Mouse (Mus musculus) olfactory bulb, adult 2 months (tissue): ENCODE results near the gene Ap2b1. TPM values are rescaled to one million over a fixed set of nuclear protein-coding genes. Genes with fewer than 3 reads are reported as not detected.

Experiments used
- H3K27ac ChIP-seq: fragments of 200-500 bp; 2 replicates; pipeline ENCODE4 v1.5.1; 2012; ENCODE audit warnings: low read depth, low read length; ENCODE audit not compliant: insufficient read depth
- H3K4me1 ChIP-seq: fragments of 200-500 bp; 2 replicates; pipeline ENCODE4 v1.6.1; 2012; ENCODE audit warnings: low read length; ENCODE audit not compliant: control insufficient read depth, insufficient read depth
- H3K4me3 ChIP-seq: fragments of 200-500 bp; 2 replicates; pipeline ENCODE4 v1.5.1; 2012; ENCODE audit warnings: mild to moderate bottlenecking, low read depth, low read length, moderate library complexity; ENCODE audit not compliant: insufficient read depth
- CTCF ChIP-seq: fragments of 200-500 bp; IDR thresholded peaks from 2 replicates; pipeline ENCODE4 v1.5.1; 2012; ENCODE audit warnings: low read depth, mild to moderate bottlenecking, low read length, moderate library complexity; ENCODE audit not compliant: insufficient read depth
- POLR2A ChIP-seq: fragments of 200-500 bp; IDR thresholded peaks from 2 replicates; pipeline ENCODE4 v1.6.1; 2012; ENCODE audit warnings: mild to moderate bottlenecking, low read depth, low read length, moderate library complexity; ENCODE audit not compliant: insufficient read depth
- WGBS: fragments of 180-500 bp; shearing (Covaris S2); methylation state at CpG from one replicate; pipeline ENCODE4 v1.1.7; 2018; 5-methylcytosine and 5-hydroxymethylcytosine counted together
- polyA plus RNA-seq: library from polyadenylated mRNA; stranded (reverse); fragments of >200 nt; gene quantifications from 2 replicates; pipeline ENCODE4 v1.2.4, GENCODE M21; 2012; ENCODE audit warnings: low replicate concordance; ENCODE audit not compliant: missing spikeins, insufficient read depth, insufficient read length

Ap2b1 gene
- polyA plus RNA-seq, 1 experiment = not detected

GRCm38 (mm10) chr11:83371267-83371666 is 72.4 kb downstream of the Ap2b1 start:
- H3K4me3 ChIP-seq = no peak overlapping the region
- H3K4me1 ChIP-seq = peaks cover 5% of the 10 kb centered on the region
- peak overlapping the region; percentile 64 for H3K27ac ChIP-seq
- no peak for TF ChIP-seq POLR2A
- no peak for TF ChIP-seq CTCF
- WGBS = 18% methylated on average over 4 of the region's 4 CpGs

DNA sequence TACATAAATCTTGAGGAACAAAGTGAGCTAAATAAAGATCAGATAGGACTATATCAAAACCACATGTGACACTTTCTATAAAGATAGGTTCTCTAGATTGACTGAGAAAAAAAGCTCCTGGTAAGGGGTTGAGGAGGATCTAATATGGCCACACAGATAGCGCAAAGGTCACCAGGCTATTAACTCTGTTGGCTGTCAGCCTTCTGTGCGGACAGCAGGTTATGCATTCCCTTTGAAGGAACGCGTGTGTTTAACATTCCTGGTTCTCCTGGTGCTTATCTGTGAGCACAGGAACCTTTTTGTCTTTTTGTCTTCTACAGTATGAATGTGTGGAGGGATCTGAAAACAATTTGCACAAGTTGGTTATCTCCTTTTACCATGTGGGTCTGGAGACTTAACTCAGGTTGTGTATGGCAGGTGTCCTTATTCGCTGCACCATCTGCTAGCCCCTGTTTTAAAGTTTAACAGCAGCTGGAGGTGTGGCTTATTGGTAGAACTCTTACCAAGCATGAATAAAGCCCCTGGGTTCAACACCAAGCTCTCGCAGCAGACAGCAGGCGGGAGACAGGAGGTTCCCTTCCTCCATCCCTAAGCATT is 81.0 kb downstream of the Ap2b1 start:
- Histone ChIP-seq H3K27ac (peak overlapping the region; percentile 25; the same call in 1 of the 2 replicates), H3K4me3 (no peak overlapping the region), H3K4me1 (peaks cover 12% of the 10 kb centered on the region)
- TF ChIP-seq POLR2A (no peak), CTCF (no peak)
- WGBS = 79% methylated on average over 7 of the region's 7 CpGs

DNA sequence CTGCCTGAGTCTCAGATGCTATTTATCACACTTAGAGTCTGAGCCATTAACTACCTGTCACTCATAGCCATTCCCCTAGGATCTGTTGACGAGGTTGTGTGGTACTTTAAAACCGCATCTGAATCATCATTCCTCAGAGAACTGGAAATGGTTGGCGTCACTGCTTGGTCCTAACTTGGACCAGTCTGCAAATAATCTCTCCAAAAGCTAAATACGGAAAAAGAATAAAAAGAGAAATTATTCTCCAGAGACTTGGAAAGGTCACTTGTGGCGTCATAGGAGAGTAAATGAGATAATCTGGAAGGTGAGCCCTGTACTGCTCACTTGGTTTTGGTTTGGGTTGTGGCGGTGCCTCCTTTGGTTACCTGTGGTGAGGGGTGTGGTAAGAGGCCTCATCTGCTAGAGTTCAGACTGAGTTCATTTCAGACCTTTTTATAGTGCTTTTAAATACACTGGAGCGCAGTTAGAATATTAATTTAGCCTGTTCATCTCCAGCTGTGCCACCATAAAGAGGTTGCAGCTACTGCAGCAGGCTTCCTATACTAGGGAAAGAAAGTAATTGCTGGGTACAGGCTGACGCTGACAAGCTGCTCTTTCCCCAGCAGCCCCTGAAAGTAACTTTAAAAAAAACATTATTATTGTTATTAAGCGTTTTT is 84.2 kb downstream of the Ap2b1 start:
- Histone ChIP-seq H3K4me3 (no peak overlapping the region), H3K27ac (peak overlapping the region; percentile 86), H3K4me1 (peaks cover 17% of the 10 kb centered on the region)
- TF ChIP-seq POLR2A = no peak
- TF ChIP-seq CTCF = no peak
- WGBS = 15% methylated on average over 9 of the region's 9 CpGs

DNA sequence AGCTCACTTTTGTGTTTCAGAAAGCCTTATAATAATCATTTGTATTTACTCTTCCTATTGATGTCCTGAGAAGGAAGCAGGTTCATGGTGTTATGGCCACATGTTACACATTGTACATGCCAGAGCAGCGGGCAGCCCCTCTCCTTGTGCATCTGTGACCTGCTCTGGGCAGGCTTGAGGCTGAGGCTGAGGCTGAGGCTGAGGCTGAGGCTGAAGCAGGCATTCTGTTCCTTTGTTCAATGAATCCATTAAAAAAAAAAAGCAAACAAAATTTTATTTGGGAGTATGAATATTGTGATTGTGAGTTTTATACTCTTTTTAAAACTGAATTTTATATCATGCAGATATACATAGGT is 84.7 kb downstream of the Ap2b1 start:
- 28% methylated on average over 1 of the region's 1 CpGs for WGBS
- peak overlapping the region; percentile 88 for H3K27ac ChIP-seq
- TF ChIP-seq CTCF = no peak
- H3K4me3 ChIP-seq = no peak overlapping the region
- H3K4me1 ChIP-seq = peaks cover 19% of the 10 kb centered on the region

- H3K27ac ChIP-seq = peak overlapping the region; percentile 94
- 50% methylated on average over 4 of the region's 4 CpGs for WGBS
- no peak overlapping the region for H3K4me3 ChIP-seq
- TF ChIP-seq POLR2A (no peak), CTCF (no peak)
- H3K4me1 ChIP-seq = peaks cover 22% of the 10 kb centered on the region
Measured at GRCm38 (mm10) chr11:83393062-83393461, 94.2 kb downstream of the Ap2b1 start.

DNA sequence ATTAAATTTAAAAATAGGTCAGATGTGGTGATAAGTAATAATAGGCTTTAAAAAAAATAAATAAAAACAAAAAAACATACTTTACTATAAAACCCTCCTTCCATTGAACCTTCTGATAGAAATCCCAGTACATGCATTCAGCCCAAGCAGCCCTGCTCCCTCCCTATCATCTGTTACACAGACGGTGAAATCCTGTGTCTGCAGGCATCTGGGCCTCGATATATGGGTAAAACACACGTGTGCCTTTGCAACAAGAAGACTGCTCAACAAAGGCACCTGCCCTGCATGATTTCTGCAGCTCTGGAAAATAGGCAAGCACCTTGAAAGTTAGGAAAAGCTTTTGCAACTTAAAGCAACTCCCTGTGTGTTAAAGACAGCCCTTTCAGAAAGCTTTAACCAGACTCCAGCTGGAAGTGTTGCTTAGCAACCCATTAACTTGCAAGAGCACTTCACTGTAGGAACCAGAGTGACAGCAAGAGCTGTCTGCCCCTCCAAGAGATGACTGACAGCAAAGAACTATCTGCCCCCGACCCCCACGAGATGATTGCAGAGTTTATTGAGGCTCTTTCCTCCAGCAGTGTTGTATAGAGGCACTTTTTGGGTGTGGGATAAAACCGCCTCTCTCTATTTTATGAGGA is 96.1 kb downstream of the Ap2b1 start:
- Histone ChIP-seq H3K4me3 (no peak overlapping the region), H3K27ac (peak overlapping the region; percentile 31; the same call in 1 of the 2 replicates), H3K4me1 (peaks cover 19% of the 10 kb centered on the region)
- TF ChIP-seq CTCF (no peak), POLR2A (no peak)
- WGBS = 20% methylated on average over 6 of the region's 6 CpGs

GRCm38 (mm10) chr11:83397626-83398025 is 98.8 kb downstream of the Ap2b1 start:
- TF ChIP-seq POLR2A (no peak), CTCF (no peak)
- WGBS = 74% methylated on average over 7 of the region's 7 CpGs
- Histone ChIP-seq H3K27ac (no peak overlapping the region), H3K4me1 (peaks cover 15% of the 10 kb centered on the region), H3K4me3 (no peak overlapping the region)

- WGBS = 75% methylated on average over 5 of the region's 5 CpGs
- TF ChIP-seq CTCF (no peak), POLR2A (no peak)
- Histone ChIP-seq H3K4me1 (peaks cover 15% of the 10 kb centered on the region), H3K4me3 (no peak overlapping the region), H3K27ac (no peak overlapping the region)
Measured at GRCm38 (mm10) chr11:83398724-83399123, 99.9 kb downstream of the Ap2b1 start.

GRCm38 (mm10) chr11:83403787-83404186 is 105.0 kb downstream of the Ap2b1 start:
- Histone ChIP-seq H3K4me1 (peaks cover 12% of the 10 kb centered on the region), H3K27ac (peak overlapping the region; percentile 4), H3K4me3 (no peak overlapping the region)
- TF ChIP-seq CTCF = no peak
- no peak for TF ChIP-seq POLR2A
- WGBS = 54% methylated on average over 7 of the region's 7 CpGs

GRCm38 (mm10) chr11:83406391-83406790 is 107.6 kb downstream of the Ap2b1 start:
- no peak overlapping the region for H3K4me3 ChIP-seq
- peaks cover 16% of the 10 kb centered on the region for H3K4me1 ChIP-seq
- TF ChIP-seq CTCF (no peak), POLR2A (no peak)
- 49% methylated on average over 3 of the region's 3 CpGs for WGBS
- H3K27ac ChIP-seq = no peak overlapping the region
